Mouse (Mus musculus) ES-E14 (cell line): ENCODE measurements around the gene Iqschfp. TPM values are rescaled to one million over a fixed set of nuclear protein-coding genes. Genes with fewer than 3 reads are reported as not detected.

ENCODE experiments used
- DNase-seq: peaks from one replicate; pipeline ENCODE4 v3.0.0-alpha.2; 2013; ENCODE audit warnings: low read depth, low spot score
- H3K27ac ChIP-seq: 2 replicates; pipeline ENCODE4 v1.5.1; 2012; ENCODE audit warnings: low read depth, mild to moderate bottlenecking, low read length, moderate library complexity, mixed read lengths; ENCODE audit not compliant: poor library complexity, insufficient read depth, severe bottlenecking
- H3K36me3 ChIP-seq: 2 replicates; pipeline ENCODE4 v1.6.1; 2012; ENCODE audit warnings: mild to moderate bottlenecking, low read length, moderate library complexity, mixed read lengths; ENCODE audit not compliant: control insufficient read depth, poor library complexity, insufficient read depth, severe bottlenecking
- H3K4me1 ChIP-seq, 2 experiments: fragments of 150-350 bp in 1 of 2; sonication (generic) in 1 of 2; 2 replicates each; pipeline ENCODE4 v1.6.1; 2012; ENCODE audit warnings: low read length in 2 of 2, mild to moderate bottlenecking in 1 of 2, mixed read lengths in 1 of 2; ENCODE audit not compliant: control insufficient read depth in 2 of 2, insufficient read depth in 2 of 2, poor library complexity in 1 of 2
- H3K4me3 ChIP-seq, 2 experiments: fragments of 150-350 bp in 1 of 2; sonication (generic) in 1 of 2; 2 replicates each; pipeline ENCODE4 v1.5.1; 2012; ENCODE audit warnings: low read length in 2 of 2, low read depth in 1 of 2, mild to moderate bottlenecking in 1 of 2, mixed read lengths in 1 of 2; ENCODE audit not compliant: insufficient read depth in 1 of 2, poor library complexity in 1 of 2, severe bottlenecking in 1 of 2
- H3K9ac ChIP-seq: 2 replicates; pipeline ENCODE4 v1.6.1; 2012; ENCODE audit warnings: low read depth, mild to moderate bottlenecking, low read length, mixed read lengths; ENCODE audit not compliant: poor library complexity, insufficient read depth, severe bottlenecking
- H3K9me3 ChIP-seq: fragments of 150-350 bp; sonication (generic); 2 replicates; pipeline ENCODE4 v1.6.1; 2012; ENCODE audit warnings: low read depth, mild to moderate bottlenecking, low read length; ENCODE audit not compliant: control insufficient read depth, insufficient read depth
- CHD2 ChIP-seq: IDR thresholded peaks from 2 replicates; pipeline ENCODE4 v1.6.1; 2014; ENCODE audit warnings: mild to moderate bottlenecking, low read depth, low read length, inconsistent platforms
- HCFC1 ChIP-seq: IDR thresholded peaks from 2 replicates; pipeline ENCODE4 v1.6.1; 2012; ENCODE audit warnings: low read length, inconsistent platforms, borderline replicate concordance; ENCODE audit not compliant: insufficient read depth
- MAFK ChIP-seq: IDR thresholded peaks from 2 replicates; pipeline ENCODE4 v1.6.1; 2014; ENCODE audit warnings: mild to moderate bottlenecking, low read depth, low read length, inconsistent platforms; ENCODE audit not compliant: insufficient read depth
- ZC3H11A ChIP-seq: IDR thresholded peaks from 2 replicates; pipeline ENCODE4 v1.6.1; 2012; ENCODE audit warnings: low read depth, mild to moderate bottlenecking, inconsistent platforms, low read length, borderline replicate concordance
- ZNF384 ChIP-seq: IDR thresholded peaks from 2 replicates; pipeline ENCODE4 v1.6.1; 2012; ENCODE audit warnings: low read depth, low read length, inconsistent platforms
- in situ Hi-C, 2 experiments: fragments of 600-800 bp; cut with MboI; formaldehyde crosslinking; loops; one replicate each; pipeline ENCODE4 v1.15.1; 2025; ENCODE audit warnings: low sequenced_read_pairs in 2 of 2, inconsistent platforms in 1 of 2; ENCODE audit not compliant: unreplicated experiment in 2 of 2
- total RNA-seq: library from RNA; depleted of rRNA; stranded (reverse); fragments of 300-350 nt; gene quantifications from 2 replicates; pipeline ENCODE4 v1.2.3, GENCODE M21; 2012

Iqschfp gene
- total RNA-seq, 1 experiment: not detected

GRCm38 (mm10) chr3:68545898-68546297 lies 653.9 kb downstream of the Iqschfp start:
- Histone ChIP-seq H3K36me3 (peaks cover 3% of the 10 kb centered on the region; the same call in 1 of the 2 replicates), H3K4me3 (no peak overlapping the region), H3K9me3 (no peaks in the 10 kb centered on the region), H3K9ac (no peak overlapping the region), H3K27ac (no peak overlapping the region), H3K4me1 (peaks cover 0 to 10% of the 10 kb centered on the region in 2 experiments; a peak in 1 of 4 replicates)
- DNase-seq: no peak
- TF ChIP-seq HCFC1 (no peak), ZNF384 (no peak), CHD2 (no peak), MAFK (no peak), ZC3H11A (no peak)
- in situ Hi-C loops: loop anchor here (10.0 kb wide), 1 partner anchor 481 kb away; the partner anchor contains the start of gene Schip1 (in 2 of the 2)

GRCm38 (mm10) chr3:68555087-68555662 lies 663.1 kb downstream of the Iqschfp start:
- no peak for DNase-seq
- Histone ChIP-seq H3K4me1 (peaks cover 0 to 2% of the 10 kb centered on the region in 2 experiments; a peak in 1 of 4 replicates), H3K9me3 (no peaks in the 10 kb centered on the region), H3K9ac (no peak overlapping the region), H3K27ac (no peak overlapping the region), H3K36me3 (peaks cover 1% of the 10 kb centered on the region; the same call in 1 of the 2 replicates), H3K4me3 (no peak overlapping the region)
- TF ChIP-seq ZC3H11A: no peak
- TF ChIP-seq HCFC1: no peak
- no peak for TF ChIP-seq MAFK
- no peak for TF ChIP-seq CHD2
- no peak for TF ChIP-seq ZNF384
- in situ Hi-C loops: no loop called here

GRCm38 (mm10) chr3:68556891-68557290 lies 664.9 kb downstream of the Iqschfp start:
- Histone ChIP-seq H3K9me3 (no peaks in the 10 kb centered on the region), H3K4me1 (peaks cover 0 to 2% of the 10 kb centered on the region in 2 experiments; a peak in 1 of 4 replicates), H3K36me3 (peaks cover 1% of the 10 kb centered on the region; the same call in 1 of the 2 replicates), H3K27ac (no peak overlapping the region), H3K4me3 (no peak overlapping the region), H3K9ac (no peak overlapping the region)
- DNase-seq: no peak
- TF ChIP-seq ZNF384 (no peak), HCFC1 (no peak), CHD2 (no peak), MAFK (no peak), ZC3H11A (no peak)
- in situ Hi-C loops: no loop called here

- no peaks in the 10 kb centered on the region; the same call in 1 of the 2 replicates for H3K36me3 ChIP-seq
- DNase-seq: no peak
- H3K9ac ChIP-seq: no peak overlapping the region
- TF ChIP-seq CHD2: no peak
- TF ChIP-seq ZNF384: no peak
- TF ChIP-seq ZC3H11A: no peak
- no peak for TF ChIP-seq MAFK
- TF ChIP-seq HCFC1: no peak
- H3K27ac ChIP-seq: no peak overlapping the region
- in situ Hi-C loops: no loop called here
- H3K4me3 ChIP-seq: no peak overlapping the region
- peaks cover under 1 to 2% of the 10 kb centered on the region in 2 experiments; a peak in 3 of 4 replicates for H3K4me1 ChIP-seq
- H3K9me3 ChIP-seq: no peaks in the 10 kb centered on the region
These were observed 666.7 kb downstream of the Iqschfp start for GRCm38 (mm10) chr3:68558744-68559143.
